Mouse (Mus musculus): Measurements from ENCODE around the gene Sipa1. TPM values are rescaled to one million over a fixed set of nuclear protein-coding genes. Genes with fewer than 3 reads are reported as not detected.

Gene Sipa1
- total and polyA plus RNA-seq, 2 experiments from 2014 or later: 18.8 to 25.6 TPM

DNA sequence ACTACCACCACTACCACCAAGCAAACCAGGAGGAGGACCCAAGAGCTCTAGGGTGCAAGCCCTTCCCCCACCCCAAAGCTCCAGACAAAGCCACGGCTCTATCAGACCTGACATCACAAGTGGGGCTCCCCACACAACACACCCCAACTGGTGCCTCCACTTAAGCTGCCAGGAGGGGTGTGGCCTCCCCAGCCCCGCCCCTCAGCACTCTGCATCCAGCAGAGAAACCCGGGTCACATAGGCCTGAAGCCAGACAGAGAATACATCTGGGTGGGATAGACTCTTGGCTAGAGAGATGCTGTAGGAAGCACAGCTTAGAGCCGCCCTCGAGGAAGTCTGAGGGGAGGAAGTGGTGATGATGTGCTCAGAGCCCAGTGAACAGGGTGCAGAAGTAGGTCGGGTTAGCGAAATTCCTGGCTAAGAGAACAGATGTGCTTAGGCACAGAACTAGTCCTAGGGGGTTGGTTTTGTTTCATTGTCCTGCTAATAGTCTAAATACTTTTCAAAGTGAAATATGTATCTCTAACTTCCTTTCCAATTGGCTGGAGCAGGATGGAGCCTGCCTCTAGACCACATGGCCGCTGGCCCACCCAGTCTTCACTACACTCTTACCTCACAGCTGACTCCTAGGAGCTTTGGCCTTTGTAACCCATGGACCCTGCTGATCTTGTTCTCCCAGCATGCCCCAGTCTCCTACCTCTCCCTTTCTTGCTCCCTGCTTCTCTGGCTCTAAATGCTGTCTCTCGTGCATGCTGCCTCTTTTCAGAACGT lies 41.5 kb upstream of the Sipa1 start:
- H3K36me3 ChIP-seq (ENCODE audit: insufficient read depth, low read length): peaks cover 41% of the 10 kb centered on the region
- TF ChIP-seq CTCF (IDR thresholded peaks at IDR 0.05; ENCODE audit: low read depth): no peak
- ATAC-seq (peak; percentile 36; the same call in 1 of the 2 replicates), DNase-seq (ENCODE audit: low spot score) (no peak)
- no peaks in the 10 kb centered on the region for H3K27me3 ChIP-seq (ENCODE audit: insufficient read depth, low read length)
- H3K4me3 ChIP-seq (ENCODE audit: low read length): no peak overlapping the region
- H3K4me1 ChIP-seq (ENCODE audit: insufficient read depth, low read length): no peaks in the 10 kb centered on the region
- no peaks in the 10 kb centered on the region for H3K9me3 ChIP-seq (ENCODE audit: low read length)
- H3K4me2 ChIP-seq (ENCODE audit: low read depth, low read length): no peak overlapping the region
- WGBS: 42% methylated on average over 10 of the region's 10 CpGs
- no peak overlapping the region for H3K9ac ChIP-seq (replicated peaks; ENCODE audit: low read length)
- no peak overlapping the region for H3K27ac ChIP-seq

DNA sequence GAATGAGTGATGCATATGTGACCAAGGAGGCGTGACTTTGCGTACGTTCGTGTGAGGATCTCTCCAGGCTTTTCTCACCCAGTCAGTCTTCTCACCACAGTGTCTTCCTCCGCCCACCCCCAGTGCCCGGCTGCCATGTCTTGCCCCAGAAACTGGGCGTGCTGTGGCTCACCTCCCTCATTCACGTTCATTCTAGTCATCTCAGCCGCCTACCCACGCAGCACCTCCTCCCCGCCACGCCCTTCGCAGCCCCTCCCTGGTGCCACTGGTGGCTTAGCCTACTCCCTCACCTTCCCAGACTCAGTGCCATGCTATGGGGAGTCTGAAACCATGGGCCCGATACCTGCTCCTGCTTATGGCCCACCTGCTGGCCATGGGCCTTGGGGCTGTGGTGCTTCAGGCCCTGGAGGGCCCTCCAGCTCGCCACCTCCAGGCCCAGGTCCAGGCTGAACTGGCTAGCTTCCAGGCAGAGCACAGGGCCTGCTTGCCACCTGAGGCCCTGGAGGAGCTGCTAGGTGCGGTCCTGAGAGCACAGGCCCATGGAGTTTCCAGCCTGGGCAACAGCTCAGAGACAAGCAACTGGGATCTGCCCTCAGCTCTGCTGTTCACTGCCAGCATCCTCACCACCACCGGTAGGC lies 40.8 kb upstream of the Sipa1 start, which contains the start of gene Kcnk7:
Gene Kcnk7, plus strand, starts transcription at position 205 of the 638 bp plus-strand sequence.
- no peaks in the 10 kb centered on the region for H3K27me3 ChIP-seq (ENCODE audit: insufficient read depth, low read length)
- no peak for ATAC-seq
- peaks cover 43% of the 10 kb centered on the region for H3K36me3 ChIP-seq (ENCODE audit: insufficient read depth, low read length)
- H3K4me1 ChIP-seq (ENCODE audit: insufficient read depth, low read length): no peaks in the 10 kb centered on the region
- WGBS: 78% methylated on average over 17 of the region's 17 CpGs
- DNase-seq (ENCODE audit: low spot score): no peak
- no peak for TF ChIP-seq CTCF (IDR thresholded peaks at IDR 0.05; ENCODE audit: low read depth)
- H3K4me2 ChIP-seq (ENCODE audit: low read depth, low read length): no peak within 1 kb of the TSS
- no peak within 1 kb of the TSS for H3K27ac ChIP-seq
- H3K4me3 ChIP-seq (ENCODE audit: low read length): no peak within 1 kb of the TSS
- H3K9ac ChIP-seq (replicated peaks; ENCODE audit: low read length): no peak within 1 kb of the TSS
- no peaks in the 10 kb centered on the region for H3K9me3 ChIP-seq (ENCODE audit: low read length)

DNA sequence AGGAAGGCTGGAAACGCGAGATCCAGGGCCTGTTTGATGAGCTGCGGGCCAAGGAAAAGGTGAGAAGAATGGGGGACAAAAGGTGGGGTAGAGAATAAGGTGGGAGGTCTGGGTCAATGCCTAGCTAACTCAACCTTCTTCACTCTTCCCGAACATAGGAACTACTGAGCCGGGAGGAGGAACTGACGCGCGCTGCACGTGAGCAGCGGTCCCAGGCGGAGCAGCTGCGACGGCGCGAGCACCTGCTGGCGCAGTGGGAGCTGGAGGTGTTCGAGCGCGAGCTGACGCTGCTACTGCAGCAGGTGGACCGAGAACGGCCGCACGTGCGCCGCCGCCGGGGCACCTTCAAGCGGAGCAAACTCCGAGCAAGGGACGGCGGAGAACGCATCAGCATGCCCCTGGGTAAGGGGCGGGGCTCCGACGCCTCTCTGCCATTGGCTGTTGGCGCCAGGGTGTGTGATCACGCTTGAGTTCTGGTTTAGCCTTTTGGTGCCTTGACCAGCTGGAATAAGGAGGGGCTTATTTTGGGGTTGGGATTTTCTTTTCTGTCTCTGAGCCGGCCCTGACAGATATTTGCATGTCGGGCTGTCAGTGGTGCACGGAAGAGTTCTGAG lies 32.4 kb upstream of the Sipa1 start:
- Histone ChIP-seq H3K4me2 (ENCODE audit: low read depth, low read length) (peak overlapping the region; percentile 40), H3K27me3 (ENCODE audit: insufficient read depth, low read length) (no peaks in the 10 kb centered on the region), H3K4me3 (ENCODE audit: low read length) (peak overlapping the region; percentile 21; the same call in 1 of the 2 replicates), H3K9me3 (ENCODE audit: low read length) (no peaks in the 10 kb centered on the region), H3K9ac (replicated peaks; ENCODE audit: low read length) (no peak overlapping the region), H3K36me3 (ENCODE audit: insufficient read depth, low read length) (peaks cover 35% of the 10 kb centered on the region), H3K4me1 (ENCODE audit: insufficient read depth, low read length) (peaks cover 12% of the 10 kb centered on the region; the same call in 1 of the 2 replicates), H3K27ac (no peak overlapping the region)
- ATAC-seq (no peak), DNase-seq (ENCODE audit: low spot score) (peak; percentile 58)
- no peak for TF ChIP-seq CTCF (IDR thresholded peaks at IDR 0.05; ENCODE audit: low read depth)
- 18% methylated on average over 41 of the region's 41 CpGs for WGBS

DNA sequence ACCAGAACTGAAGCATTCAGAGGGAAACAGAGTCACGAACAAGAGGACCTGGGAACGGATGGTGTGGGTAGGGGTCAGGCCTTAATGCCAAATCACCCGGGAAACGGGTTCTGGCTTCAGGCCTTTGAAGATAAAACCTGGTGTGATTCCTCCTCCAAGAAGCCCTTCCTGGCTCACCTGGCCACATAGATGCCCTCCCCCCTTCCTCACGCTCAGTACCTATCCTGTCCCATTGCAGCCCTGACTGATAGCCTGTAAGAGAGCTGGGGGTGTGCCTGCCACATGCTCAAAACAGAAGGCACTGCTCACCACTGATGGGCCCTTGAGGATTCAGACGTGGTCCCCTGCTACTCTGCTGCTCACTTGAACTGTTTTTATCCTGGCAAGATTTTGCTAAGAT lies 30.3 kb upstream of the Sipa1 start:
- peaks cover 18% of the 10 kb centered on the region for H3K36me3 ChIP-seq (ENCODE audit: insufficient read depth, low read length)
- H3K4me1 ChIP-seq (ENCODE audit: insufficient read depth, low read length): peaks cover 24% of the 10 kb centered on the region
- DNase-seq (ENCODE audit: low spot score) (no peak), ATAC-seq (no peak)
- no peak overlapping the region for H3K4me2 ChIP-seq (ENCODE audit: low read depth, low read length)
- no peaks in the 10 kb centered on the region for H3K27me3 ChIP-seq (ENCODE audit: insufficient read depth, low read length)
- H3K4me3 ChIP-seq (ENCODE audit: low read length): no peak overlapping the region
- TF ChIP-seq CTCF (IDR thresholded peaks at IDR 0.05; ENCODE audit: low read depth): no peak
- no peaks in the 10 kb centered on the region for H3K9me3 ChIP-seq (ENCODE audit: low read length)
- WGBS: 86% methylated on average over 6 of the region's 6 CpGs
- no peak overlapping the region for H3K9ac ChIP-seq (replicated peaks; ENCODE audit: low read length)
- no peak overlapping the region for H3K27ac ChIP-seq

DNA sequence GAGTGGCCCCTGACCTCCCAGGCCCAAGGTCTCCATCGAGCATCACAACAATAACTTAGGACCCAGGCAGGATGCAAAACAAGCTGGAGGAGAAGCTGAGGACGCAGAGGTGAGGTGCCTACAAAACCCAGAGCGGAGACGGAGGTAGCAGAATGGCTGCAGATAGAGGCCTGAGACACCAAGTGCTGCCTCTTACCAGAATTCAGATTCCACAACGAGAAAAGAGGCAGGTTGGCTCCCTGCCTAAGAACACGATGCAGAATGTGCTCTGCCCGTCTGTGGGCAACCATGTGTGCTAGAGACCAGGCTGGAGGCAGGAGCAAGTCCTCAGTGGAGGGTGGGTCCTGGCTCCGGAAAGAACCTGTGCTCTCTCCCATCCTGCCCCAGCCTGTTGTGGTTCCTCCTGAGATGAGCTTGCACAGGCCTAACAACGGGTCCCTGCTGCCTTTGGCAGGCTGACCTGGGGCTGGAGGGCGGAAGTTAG lies 29.4 kb upstream of the Sipa1 start:
- H3K27ac ChIP-seq: peak overlapping the region; percentile 56; the same call in 1 of the 2 replicates
- H3K4me3 ChIP-seq (ENCODE audit: low read length): no peak overlapping the region

DNA sequence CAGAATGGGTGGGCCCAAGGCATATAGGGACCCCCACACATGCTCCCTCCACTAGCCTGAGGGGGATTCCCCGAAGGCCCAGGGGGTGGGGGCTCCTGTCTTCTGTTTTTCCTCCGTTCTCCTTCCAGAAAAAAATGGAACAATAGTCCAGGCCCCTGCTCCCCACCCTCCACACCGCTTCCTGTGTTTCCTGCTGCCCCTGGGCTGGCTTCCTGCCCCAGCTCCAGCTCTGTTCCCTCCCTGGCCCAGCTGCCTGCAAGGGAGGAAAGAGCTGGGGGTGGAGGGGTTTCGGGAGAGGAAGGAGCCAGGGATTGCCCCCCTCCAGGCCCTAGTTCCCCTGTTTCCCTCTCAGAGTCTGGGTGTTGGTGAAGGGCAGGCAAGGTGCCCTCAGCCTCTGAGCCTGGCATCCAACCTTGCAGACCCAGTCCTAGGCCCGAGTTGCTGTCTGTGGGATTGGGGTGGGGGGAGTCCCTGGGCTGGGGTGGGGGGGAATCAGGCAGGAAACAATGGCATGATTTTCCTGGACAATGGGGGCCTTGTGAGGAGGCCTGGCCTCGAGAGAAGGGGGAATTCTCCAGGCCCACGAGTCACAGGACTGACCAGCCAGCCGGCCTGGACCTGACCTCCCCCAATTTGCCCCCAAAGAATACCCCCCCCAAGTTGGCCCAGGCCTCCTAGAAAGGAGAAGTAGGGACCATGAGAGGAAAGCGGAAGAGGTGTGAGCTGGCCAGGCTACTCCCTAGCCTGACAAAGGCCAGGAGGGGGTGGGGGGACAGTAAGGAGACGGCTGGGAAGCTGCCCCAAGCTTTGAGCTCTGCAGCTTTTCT lies 28.8 kb upstream of the Sipa1 start:
- ATAC-seq (no peak), DNase-seq (ENCODE audit: low spot score) (no peak)
- Histone ChIP-seq H3K9ac (replicated peaks; ENCODE audit: low read length) (peak overlapping the region; percentile 49), H3K4me1 (ENCODE audit: insufficient read depth, low read length) (peaks cover 29% of the 10 kb centered on the region), H3K36me3 (ENCODE audit: insufficient read depth, low read length) (peaks cover 5% of the 10 kb centered on the region), H3K4me2 (ENCODE audit: low read depth, low read length) (peak overlapping the region; percentile 100), H3K27me3 (ENCODE audit: insufficient read depth, low read length) (no peaks in the 10 kb centered on the region), H3K4me3 (ENCODE audit: low read length) (no peak overlapping the region), H3K27ac (peak overlapping the region; percentile 56), H3K9me3 (ENCODE audit: low read length) (no peaks in the 10 kb centered on the region)
- 56% methylated on average over 10 of the region's 10 CpGs for WGBS
- TF ChIP-seq CTCF (IDR thresholded peaks at IDR 0.05; ENCODE audit: low read depth): no peak

More for the DNA sequence above, 29.4 kb upstream of the Sipa1 start:
- no peaks in the 10 kb centered on the region for H3K9me3 ChIP-seq (ENCODE audit: low read length)
- peak overlapping the region; percentile 100 for H3K4me2 ChIP-seq (ENCODE audit: low read depth, low read length)
- 69% methylated on average over 10 of the region's 10 CpGs for WGBS
- H3K4me1 ChIP-seq (ENCODE audit: insufficient read depth, low read length): peaks cover 24% of the 10 kb centered on the region
- H3K9ac ChIP-seq (replicated peaks; ENCODE audit: low read length): peak overlapping the region; percentile 49; the same call in 1 of the 2 replicates
- no peak for DNase-seq (ENCODE audit: low spot score)
- ATAC-seq: no peak
- peaks cover 11% of the 10 kb centered on the region for H3K36me3 ChIP-seq (ENCODE audit: insufficient read depth, low read length)
- no peak for TF ChIP-seq CTCF (IDR thresholded peaks at IDR 0.05; ENCODE audit: low read depth)
- no peaks in the 10 kb centered on the region for H3K27me3 ChIP-seq (ENCODE audit: insufficient read depth, low read length)

Data from hindbrain, postnatal 0 days (tissue).